Mouse (Mus musculus): ENCODE results near the gene Sgip1.

Sgip1 gene

DNA sequence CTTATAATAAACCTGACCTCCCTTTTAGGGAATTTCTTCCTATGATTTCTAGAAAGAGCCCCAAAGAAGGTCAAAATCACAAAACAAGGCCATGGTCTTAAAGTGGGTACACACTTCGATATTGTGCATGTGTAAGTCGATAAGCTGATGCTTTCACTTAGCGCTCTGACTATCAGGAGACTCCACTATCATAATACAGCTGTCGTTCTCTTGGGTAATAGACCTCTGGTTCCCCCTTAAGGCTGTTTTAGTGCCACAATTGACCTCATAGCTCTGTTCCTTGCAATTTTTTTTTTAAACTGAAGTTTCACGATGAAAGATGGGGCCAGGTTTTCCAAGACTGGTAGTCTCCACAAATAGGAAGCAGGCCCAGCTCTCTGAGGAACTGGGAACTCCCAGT lies 238.3 kb downstream of the Sgip1 start:
- no peak for DNase-seq

DNA sequence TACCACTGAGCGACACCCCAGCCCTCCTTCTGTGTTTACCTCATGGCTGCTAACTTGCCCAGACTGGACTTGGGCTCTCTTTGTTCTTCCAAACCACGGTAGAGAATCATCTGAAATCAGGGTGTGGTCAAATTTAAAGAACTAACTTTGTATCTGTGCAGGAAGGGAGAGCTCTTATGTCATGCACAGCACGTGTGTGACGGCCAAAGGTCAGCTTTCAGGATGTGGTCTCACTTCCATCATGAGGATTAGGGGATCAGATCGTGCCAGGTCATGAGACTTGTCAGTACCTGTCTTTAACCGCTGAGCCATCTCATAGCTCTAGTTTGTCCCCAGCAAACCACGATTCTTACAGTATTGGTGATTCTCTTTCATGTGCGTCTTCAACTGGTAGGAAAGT lies 240.6 kb downstream of the Sgip1 start:
- DNase-seq: no peak

DNA sequence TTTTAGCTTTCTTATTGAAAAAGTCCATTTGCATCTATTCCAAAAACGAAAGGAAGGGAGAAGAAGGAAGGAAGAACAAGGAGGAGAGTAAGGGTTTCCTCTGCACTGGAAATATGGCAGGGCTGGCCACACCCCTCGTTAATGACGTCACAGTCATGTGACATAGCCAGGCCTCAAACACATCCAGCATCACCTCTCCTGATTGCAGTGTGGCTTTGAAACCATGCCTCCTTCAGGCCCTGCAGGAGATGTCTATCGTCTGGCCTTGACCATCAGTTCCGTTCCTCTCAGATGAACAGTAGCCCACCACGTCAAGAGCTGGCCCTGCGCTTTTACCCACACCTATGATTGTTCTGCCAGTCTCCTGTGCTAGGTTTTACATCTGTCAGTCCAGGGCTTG lies 245.1 kb downstream of the Sgip1 start:
- no peak for DNase-seq

DNA sequence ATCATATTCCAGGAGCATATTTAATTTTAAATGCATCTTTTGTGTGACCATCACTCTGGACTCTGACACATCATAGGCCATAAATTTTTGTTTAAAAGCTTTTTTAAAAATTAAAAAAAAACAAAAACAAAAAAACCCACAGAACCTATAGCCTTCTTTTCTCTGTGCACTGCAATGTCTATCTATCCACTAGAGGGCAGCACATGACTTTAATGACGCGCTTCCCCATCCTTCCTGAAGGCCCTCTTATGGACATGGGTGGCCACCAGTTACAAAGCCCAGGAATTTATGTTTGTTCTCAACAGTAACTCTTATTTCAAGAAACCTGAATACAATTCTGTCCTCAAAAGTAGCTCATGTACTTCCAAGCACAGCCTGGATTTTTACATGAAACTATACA lies 245.8 kb downstream of the Sgip1 start:
- peak; percentile 31 for DNase-seq

DNA sequence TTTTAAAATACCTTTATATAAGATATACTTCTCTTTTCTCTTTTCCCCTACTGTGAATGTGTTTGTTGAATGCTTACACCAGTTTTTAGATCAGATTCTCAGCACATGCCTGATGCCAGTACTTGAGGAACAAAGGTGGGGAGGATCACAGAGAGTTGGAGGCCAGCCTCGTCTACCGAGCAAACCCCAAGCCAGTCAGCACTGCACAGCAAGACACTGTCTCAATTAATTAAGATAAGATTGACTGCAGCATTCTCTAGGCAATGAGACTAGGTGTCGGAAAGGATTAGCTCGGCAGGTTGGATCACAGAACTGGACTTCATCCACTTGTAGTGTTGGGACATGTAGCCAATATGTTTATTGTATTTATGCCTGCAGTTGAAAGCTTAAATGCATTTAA lies 246.2 kb downstream of the Sgip1 start:
- no peak for DNase-seq

DNA sequence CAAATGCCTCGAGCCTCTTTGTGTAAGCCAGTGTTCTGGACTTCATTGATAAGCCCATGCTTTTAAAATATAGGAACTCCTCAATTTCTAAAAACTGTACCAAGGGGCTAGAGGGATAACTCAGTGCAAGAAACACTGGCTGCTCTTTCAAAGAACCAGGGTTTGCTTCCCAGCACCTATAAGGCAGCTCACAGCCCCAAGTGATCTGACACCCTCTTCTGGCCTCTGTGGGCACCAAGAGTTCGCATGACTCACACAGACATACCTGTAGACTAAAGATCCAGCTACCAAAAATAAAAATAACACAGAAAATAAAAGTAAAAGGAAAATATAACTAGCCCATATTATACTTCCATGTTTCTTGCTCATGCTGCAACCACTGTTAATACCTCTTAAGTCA lies 246.7 kb downstream of the Sgip1 start:
- DNase-seq: no peak

DNA sequence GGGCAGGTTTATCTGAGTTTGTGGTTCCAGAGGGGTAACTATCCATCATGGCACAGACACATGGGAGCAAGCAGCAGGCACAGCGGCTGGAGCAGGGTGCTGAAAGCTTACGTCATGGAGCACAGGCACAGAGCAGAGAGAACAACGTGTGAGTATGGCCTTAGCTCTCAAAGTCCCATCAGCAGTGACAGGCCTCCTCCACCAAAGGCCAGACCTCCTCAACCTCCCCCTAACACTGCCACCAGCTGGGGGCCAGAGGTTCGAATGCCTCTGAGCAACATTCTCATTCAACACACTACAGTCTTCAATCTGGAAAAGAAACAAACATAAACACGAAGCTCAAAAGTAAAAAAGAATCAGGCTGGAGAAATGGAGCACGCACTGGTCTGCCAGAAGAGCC lies 247.4 kb downstream of the Sgip1 start:
- DNase-seq: no peak

DNA sequence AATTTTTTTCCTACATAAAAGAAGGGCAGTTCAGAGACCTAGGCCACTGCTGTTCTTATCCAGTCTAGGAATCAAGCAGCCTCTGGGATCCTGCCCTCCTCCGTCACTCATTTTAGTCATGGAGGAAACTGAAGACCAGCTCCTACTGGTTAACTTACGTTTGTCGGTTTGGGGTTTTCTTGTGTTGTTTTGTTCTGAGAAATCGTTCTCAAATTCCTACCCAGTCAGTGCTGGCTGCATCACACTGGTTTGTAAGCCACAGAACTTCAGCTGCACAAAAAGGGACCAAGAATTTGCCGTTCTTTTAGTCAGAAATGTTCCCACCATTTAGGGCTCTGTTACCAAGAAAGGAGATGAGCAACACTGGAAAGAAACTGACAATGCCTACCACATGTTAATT lies 248.3 kb downstream of the Sgip1 start:
- no peak for DNase-seq

DNA sequence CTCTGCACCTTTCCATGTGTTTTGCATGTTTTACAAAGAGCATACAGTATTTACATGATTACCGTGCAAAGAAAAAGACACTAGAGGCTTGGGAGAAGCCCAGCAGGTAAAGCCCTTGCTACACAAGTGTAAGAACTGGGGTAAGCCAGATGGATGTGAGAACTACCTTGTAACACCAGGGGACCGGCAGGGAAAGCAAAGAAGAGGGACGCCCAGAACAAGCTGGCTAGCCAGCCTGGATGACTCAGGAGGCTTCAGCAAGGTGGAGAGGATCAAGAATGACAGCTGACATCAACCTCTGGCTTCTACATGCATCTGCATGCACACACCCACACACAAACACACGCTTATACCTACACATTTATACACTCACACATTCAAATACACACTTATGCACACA lies 248.9 kb downstream of the Sgip1 start:
- DNase-seq: no peak

DNA sequence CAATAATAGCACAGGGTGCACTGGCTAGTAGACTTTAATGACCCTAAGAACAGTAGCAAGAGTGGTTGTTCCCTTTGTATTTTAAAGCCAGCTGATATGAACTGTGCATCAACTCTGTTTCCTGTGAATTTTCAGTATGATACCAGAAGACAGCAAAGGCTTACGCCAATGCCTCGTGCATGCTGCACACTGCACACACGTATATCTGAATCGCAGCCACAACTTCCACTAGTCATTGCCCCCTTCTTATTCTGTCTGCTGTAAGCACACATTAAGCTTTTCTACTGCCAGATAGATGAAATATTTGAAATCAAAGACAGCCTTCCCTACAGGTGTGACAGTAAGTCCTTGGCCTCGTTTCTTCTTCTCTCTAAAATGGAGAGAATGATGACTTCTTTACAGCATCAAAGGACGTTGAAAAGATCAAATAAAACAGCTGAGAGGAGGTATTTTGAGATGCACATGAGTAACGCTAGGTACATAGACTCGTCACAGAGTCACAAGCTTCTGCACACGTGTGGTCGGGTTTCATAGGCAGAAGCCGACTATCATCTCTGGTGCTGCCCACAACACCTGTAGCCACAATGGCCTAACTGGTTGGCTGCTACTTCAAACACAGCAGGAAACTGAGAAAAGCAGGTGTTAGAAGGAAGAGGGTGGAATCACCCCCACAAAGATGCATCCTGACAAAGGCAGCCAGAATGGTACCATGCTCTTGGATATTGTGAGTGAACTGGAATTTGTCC lies 249.7 kb downstream of the Sgip1 start:
- DNase-seq: no peak

DNA sequence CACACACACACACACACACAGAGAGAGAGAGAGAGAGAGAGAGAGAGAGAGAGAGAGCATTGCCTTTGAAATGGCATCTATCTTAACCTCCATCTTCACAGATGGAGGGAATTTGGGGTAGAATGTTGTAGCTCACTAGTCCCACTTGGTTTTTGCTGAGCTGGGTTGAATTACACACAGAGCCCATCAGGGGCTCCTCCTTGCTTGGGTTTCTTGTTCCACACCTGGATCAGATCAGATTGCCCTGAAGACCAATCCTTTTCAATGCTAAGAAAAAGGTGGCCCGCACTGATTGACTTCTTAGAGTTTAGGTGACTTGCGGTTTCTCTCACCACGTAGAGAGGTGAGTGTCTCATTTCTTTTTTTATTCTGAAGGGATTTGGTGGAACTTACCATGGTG lies 250.6 kb downstream of the Sgip1 start:
- no peak for DNase-seq

DNA sequence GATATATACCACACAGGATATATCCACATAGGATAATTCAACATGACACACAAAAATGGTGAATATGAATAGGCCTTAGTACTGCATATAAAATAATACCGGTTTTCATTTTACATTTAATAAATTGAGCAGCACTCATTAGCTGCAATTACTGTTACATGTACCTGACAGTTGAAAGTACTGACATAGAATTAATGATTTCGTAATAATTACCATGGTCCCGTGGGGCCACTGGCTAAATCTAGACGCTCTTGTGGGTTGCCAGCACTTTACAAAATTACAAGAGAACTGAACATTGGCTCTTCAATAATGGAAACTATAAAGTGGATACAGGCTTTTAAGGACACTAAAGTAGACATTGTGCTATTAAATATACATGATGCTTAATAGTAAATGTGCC lies 263.6 kb downstream of the Sgip1 start:
- DNase-seq: no peak

DNA sequence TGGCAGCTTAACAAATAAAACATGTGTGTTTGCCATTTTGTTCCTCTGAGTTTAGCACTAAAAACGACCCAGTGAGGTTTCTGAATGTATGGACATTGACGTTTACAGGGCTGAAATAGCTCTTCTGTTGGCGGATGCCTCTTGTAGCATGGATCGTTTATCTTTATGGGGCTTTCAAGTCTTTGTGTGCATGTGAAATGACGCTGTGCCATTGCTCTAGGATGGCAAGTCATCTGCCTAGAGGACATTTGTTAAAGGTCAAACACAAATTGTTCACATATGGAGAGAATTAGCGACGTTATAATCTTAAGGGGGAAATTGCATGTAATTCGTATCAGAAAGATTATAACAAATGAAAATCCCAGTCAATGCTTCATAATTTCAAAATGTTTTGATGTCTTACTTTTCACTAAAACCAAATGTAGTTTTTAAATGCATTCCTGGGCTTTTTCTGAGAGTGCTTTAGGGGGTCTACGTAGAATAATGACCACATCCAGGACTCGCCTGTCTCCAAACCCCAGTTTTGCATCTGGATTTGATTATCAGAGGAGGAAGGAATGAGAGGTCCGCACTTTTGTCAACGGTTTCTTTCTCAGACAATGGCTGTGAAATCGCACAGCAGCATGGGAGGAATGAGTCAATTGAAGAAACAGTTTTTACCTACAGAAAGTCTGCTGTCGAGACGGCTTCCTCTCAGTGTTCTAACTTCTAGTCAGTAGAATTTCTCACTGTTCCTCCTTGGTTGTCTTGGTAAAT lies 264.3 kb downstream of the Sgip1 start:
- no peak for DNase-seq

DNA sequence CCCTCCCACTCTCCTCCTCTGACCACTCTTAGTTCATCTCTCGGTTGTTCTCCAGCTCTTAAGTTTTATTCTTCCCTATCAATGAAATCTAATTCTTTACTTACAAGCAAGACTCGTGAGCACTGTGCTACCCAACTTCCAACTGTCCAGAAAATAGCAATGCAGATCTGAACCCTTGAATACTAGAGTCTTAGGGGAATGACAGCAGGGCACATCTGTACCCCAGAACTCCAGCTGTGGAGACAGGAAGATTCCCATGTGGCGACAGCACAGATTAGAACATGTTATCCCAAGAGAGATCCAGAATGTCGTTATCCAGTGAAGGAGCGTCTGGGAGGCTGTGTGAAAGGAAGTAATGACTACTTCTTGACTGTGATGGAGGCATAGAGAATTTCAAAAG lies 265.2 kb downstream of the Sgip1 start:
- no peak for DNase-seq

DNA sequence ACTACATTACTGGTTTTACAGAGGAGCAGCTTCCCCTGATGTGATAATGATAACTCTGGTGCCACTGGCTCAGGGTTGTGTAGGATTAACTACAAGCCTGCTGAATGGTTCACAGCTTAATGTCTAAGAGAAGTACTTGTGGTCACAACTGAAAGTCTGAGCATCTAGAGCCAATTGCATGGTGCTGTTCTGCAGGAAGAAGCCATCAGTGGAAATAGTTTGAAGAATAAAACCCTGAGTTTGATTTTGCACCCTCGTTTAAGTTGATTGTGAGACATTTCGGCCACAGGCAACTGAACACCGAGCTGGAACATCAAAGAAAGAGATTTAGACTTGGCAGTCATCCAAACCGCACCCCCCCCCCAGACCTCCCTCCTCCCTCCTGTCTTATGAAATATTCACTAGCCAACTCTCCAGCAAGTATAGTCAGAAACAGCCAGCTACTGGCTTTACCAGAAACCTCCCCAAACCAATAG lies 265.9 kb downstream of the Sgip1 start:
- DNase-seq: no peak

DNA sequence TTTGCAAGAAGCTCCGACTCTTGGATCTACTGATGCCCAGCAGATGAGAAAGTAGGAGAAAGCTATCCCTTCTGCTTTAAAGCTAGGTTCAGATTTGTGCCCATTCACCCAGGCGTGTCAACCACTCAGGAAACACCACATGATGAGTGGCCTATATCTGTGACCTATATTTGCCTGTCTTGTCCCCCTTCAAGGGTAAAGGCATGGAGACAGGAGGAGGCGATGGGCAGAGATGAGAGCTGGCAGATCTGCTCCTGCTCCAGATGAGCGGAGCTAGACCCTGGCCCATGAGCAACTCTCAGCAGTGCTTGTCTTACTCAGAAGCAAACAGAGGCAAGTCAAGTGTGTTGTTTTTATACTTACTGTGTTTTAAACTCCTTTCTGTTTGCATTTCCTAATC lies 269.6 kb downstream of the Sgip1 start:
- no peak for DNase-seq

DNA sequence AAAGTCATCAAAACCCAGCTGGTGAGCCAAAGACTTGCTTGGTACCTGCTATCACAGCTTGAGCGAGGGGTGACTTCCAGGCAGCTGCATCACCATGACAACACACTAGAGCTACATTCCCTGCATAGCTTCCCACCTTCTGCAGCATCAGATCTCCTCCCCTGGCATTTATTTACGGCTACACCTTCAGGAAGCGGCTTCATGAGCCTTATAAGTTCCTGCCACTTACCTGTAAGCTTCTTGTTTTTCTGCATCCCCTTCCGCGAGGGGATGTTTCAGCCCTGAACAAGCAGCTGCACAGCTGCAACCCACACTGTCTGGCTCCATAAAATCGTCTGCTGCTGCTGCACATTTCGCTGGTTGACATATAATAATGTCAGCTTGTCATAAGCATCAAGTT lies 270.7 kb downstream of the Sgip1 start:
- DNase-seq: no peak

DNA sequence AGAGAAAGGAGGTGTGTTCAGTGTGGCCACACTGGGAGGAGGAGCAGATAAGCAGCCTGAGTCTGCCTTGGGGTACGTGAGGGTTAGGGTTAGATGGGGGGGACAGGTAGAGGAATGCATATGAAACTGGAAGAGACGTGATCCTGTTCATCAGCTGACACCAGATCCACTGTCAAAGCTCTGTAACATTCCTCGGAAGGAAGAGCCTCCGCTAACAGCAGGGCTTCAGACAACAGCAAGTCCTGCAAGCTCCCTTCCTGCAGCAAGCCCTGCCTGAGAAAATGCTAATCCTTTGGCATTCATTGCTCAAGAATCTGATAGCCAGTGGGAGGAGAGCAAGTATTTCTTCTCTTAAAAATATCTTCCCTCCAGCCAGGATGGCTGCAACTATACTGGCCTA lies 272.4 kb downstream of the Sgip1 start:
- DNase-seq: no peak
